Mouse (Mus musculus): ENCODE results near the gene Emc8.

Gene Emc8

DNA sequence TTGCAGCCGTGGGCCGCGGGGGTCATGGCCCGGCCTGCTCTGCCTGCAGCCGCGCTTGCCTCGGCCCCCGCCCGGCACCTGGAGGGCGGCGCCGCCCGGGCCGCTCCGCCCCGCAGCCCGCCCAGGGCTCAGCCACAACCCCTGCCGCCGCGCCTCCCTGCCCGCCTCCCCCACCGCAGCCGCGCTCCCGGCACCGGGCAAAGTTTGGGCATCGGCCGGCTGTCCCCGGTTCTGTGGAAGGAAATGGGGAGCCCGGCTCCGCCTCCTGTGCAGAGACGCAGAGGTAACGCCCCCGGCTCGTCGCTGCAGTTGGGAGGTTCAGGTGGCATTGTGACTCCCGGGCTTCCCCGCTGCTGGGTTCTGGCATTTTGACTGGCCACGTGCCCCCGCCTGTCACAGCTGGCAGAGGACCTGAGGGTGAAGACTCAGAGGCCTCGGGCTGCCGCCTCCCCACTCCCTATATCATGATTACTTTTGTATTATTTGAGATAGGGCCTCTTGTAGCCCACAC, 34.0 kb downstream of the Emc8 start:
- DNase-seq, result peak; percentile 76 to 93

DNA sequence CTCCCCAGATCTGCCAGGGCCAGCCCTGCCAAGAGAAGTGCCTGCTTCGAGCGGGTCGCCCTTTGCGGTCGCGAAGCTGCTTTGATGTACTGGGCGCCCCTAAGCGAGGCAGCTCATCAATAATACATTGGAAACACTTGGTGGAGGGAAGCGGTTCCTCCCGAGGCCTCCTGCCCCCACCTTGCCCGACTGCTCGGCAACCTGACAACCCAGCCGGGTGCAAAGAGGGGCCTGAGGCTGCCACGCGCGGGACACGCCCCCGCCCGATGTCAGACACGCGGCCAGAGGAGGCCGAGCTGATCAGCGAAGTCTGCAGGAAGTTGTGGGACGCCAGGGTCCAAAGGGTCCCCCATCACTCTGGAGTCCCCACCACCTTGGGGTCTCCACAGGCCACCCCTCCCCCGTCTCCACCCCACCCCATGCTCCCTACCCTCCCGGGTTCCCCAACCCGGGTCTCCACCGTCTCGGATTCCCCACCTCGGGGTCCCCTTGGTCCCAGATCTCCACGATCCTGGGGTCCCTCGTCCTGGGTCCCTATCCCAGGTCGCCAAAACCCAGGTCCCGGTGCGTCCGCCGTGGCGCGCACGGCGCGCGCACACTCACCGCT, 34.6 kb downstream of the Emc8 start:
- DNase-seq, result no peak

DNA sequence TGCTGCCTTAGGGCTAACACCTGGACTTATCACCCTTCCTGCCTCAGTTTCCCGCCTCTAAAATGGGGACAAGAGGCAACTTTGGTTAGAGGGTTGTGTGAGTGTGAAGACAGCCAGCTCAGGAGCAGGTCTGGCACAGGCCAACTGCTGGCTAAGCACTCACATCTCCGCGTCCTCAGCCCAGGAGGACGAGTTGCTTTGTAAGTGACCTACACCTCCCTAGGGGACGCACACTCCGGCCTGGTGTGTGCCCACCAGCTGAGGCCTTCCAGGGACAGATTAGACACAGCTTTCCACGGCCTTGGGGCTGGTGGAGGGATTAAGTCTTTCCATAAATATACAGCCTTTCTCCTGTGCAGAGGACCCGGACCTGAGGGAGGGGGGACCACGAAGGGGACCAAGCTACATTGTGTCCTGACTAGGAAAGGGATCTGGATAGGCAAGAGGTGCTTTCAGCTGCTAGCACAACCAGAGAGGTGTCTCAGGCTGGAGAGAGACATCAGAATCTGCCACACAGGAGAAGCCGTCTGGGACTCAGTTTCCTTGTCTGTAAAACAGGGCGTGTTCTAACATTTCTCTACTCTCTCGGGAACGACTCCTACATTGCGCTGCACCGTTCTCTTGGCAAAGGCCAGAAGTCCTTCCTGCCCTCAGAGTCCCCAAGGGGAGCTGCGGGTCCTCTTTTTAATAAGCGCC, 35.3 kb downstream of the Emc8 start:
- no peak for DNase-seq

DNA sequence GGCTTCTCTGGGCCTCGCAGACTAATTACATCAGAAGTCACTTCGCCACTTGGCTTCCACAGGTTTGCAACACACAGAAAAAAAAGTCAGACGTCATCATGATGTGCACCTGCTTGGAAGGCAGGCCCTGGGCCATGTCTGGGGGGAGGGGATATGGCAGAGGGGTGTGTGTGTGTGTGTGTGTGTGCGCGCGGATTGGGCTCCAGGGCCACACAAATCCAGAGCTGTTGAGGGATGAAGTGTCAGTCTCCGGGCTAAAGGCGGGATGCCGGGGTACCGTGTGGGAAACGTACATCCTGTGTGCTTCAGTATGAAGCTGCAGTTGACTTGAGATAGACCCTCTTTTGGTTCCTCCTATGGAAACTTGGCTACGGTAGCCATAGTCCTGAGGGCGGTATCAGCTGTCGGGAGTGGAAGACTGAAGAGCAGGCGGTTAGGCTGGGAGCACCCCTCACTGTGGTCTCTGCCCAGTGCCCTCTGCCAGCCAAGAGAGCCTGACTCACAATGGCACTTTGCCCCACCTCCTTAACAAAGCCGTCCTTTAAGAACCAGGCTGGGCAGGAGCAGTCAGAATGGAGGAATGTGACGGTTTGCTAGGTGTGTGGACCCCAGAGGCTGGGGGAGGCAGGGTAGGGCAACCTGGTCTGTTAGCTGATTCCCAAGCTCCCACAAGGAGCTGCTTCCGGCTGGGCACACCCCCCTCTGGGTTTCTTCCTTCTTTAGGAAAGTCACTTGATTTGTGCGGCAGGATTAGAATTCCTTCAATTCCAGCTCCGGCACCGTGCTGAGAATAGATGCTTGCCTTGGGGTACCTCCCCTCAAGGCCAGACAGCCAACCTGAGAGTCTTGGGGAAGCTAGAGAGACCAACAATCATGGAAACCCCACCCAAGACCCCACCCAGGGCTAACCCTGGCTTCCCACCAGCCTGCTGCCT, 36.7 kb downstream of the Emc8 start:
- no peak for DNase-seq

DNA sequence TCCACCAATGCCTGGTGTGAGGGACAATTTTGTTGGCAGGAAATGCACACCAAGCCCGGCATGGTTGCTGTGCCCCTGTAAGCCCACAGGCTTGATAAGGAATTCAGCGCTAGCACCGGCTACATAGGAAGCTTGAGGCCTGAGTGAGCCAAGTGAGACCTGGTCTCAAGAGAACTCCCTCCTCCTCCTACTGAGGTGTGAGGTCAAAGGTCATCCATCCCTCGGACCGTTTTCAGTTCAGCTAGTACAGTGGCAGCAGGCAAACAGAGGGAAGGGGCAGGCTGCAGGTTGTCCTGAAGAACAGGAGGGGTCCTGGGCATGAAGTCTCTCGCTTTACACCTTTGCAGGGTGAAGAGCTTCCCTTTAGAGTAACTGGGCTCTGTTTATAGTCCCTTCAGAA, 37.5 kb downstream of the Emc8 start:
- DNase-seq, result no peak

DNA sequence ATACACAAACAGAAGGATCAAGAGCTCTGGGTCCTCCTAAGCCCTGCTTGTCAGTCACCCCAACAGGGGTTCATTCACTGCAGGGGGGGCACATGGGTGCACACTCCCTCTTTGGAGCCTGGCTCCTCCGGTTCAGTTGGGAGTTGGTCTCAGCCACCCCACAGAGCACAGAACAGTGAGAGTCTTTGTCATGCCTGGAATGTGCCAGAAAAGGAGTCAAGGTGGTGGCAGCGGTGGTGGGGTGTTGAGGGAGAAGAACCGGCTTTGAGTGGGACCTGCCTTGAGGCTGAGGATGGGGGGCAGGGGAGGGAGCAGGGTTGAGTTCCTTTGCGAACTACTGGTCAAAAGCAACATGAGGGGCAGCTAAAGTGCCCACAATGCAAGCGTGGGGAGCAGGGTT, 38.3 kb downstream of the Emc8 start:
- no peak for DNase-seq

DNA sequence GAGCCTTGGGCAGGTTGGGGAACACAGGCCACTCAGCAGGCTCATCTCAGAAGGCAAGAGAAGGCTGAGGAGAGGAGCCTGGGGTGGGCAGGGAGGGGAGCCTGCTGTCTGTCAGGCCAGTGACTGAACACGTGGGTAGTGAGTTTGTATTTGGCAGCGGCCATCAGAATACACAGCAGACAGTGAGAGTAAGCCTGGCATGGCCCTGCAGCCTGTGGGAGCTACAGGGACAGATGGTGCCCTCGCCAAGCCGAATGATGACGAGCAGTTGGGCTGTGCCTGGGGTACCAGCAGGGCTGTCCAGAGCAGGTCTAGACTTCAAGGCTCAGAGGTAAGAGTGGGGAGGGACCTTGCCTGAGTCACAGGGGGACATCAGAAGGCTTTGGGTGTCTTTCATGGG, 41.1 kb downstream of the Emc8 start:
- DNase-seq, result no peak

DNA sequence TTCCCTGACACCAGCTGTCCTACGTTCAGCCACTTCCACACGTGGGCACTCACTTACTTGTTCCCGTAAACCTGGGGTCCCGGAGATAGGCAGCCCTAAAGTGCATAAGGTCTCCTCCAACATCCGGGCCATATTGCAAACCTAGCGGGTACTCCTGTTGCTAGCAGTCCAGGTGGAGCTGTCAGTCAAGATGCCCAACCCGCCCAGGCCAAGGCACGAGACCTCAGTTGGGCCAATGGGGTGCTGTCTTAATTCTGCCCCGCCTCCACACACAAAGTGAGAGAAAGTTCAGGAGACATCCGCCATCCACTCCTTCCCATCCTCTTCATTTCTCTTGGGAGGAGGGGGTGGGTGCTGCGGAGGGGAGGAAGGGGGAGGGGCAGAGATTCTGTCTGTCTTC, 41.9 kb downstream of the Emc8 start:
- DNase-seq, result no peak

DNA sequence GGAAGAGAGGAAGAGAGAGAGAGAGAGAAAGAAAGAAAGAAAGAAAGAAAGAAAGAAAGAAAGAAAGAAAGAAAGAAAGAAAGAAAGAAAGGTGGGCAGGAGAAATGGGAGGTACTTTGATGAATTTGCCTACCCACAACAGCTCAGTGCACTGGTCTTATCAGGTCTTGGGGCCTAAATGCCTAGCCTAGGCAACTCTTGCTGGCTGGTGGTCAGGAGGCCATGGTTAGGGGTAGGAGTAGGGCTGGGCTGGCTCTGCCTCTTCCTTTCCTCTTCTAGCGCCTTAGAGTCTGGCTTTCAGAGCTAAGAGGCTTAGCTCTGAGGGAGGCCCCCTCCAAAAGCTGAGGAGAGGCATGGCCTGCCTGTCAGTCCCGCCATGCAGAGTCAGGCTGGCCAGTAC, 44.8 kb downstream of the Emc8 start:
- no peak for DNase-seq

DNA sequence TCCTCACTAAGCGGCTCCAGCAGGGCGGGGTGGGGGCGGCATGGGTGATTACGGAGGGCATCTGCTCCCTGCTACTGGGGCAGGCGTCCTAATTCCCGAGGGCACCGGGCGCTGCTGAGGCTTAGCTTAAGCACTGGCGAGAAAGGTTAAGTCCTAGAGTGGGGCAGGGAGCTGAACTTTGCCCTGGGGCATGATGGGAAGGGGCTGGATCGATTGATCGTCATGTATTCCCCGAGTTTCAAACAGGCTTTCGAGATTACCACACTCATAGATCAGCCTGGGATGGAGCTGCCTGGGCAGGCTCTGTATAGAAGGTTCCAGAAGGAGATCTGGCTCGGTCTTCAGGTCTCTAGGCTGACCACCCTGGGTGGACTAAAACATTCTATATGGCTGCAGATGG, 46.2 kb downstream of the Emc8 start:
- no peak for DNase-seq

DNA sequence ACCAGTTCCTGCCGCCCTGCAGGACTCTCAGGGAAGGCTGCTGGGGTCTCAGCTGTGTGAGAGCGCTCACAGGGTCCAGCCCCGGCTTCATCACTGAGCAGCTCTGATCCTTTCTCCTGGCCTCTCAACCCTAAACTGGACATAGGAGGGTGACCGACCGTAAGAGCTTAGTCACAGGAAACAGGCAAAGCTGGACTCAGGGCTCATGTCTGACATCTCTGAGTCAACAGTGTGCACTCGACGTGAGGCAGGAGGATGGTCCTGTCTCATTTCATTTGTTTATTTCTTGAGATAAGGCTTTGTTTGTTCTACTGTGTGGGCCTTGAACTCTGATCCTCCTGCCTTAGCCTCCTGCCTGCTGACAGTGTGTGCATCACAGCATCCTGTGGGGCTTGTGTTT, 47.9 kb downstream of the Emc8 start:
- DNase-seq, result no peak

DNA sequence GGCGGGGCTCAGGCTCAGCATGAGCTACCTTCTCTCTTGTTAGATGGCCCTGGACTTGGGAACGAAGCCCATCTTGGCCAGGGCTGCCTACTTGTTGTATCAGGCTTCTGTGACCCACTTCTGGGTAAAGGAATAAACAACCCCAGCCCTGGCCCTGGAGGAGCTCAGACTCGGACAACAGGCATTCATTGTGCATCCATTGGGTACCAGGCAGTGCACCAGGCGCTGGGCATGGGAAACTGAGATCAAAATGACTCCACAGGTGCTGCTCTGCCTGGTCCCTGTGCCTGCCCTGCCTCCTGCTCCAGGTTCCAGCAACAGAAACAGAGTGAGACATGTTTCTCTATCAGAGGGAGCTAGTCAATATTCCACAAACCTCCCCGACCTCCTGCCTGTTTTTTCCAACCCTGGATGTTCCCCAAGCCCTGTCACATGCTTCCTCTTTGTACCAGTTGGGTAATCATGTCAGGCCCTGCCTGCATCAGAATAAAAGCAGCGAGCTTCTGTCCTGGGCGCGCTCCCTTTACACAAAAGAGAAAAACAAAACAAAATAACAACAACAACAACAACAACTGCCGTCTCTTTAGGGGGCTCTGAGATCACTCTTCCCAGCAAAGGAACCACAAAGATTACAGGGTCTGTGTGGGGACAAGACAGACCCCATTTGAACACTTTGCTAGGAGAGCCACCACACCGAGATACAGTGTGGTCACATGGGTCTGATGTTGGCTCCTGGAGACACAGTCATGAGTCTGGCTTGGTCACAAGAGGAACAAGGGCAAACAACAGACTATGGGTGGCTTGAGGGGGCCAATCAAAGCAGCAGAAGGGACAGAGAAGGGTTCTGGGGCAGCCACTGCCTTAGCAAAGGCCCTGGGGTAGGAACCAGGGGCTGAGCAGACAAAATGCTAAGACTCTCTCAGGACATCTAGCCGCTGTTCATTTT, 48.9 kb downstream of the Emc8 start:
- DNase-seq, result no peak

DNA sequence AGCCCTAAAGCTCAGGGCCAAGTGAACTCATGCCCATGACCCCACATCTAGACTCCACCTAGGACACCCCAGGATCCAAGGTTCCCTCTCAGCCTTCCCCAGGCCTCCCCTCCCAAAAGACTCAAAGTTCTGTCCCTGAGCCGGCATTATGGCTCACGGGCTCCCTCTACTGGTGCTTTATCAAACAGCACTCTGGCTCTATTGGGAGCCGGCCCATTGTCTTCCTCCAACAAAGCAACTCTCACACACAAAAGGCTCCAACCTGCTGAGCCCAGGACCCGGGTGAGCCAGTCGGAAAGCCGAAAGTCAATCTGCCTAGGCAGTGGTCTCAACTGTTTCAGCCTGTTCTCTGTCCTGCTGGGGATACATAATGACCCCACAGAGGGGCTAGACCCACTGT, 50.3 kb downstream of the Emc8 start:
- DNase-seq, result peak; percentile 67 to 75

DNA sequence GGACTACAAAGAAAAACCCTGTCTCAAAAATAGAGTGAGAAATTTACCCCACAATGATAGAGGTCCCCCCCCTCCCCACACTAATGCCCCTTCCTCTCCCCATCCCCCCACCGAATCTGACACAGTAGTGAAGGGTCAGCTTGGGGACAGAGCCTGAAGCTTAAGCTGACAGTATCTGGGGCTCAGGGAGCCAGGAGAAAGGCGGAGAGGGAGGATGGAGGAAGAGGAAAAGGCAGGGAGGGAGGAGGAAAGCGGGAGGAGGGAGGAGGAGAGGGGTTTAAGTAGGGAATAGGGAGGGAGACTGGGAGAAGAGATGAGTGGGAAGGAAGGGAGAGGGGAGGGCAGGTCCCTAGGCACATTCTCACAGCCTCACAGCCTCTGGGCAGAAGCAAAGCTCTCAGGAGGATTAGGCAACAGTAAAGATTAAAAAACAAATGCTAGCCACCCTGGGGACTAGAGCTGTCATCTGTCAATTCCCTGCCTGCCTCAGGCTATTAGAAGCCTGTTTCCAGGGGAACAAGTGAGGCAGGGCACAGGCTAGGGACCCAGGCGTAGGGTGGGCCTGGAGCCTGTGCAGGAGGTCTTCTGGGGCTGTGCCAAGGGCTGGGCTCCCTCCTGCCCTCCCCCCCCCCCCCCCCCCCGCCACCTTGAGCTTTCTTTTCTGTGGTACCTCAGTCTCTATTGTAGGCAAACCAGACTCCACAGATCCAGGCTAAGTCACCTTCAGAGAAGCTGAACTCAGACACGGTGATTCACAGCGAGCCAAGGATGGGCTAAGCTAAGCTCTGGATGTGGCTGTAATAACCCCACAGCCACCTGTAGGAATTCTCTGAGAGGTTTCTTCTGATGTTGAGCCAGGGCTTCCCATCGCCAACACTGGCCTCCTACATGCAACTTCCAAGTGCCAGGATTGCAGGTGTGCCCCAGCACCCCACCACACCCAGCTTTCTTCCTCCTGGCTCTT, 51.4 kb downstream of the Emc8 start:
- no peak for DNase-seq

DNA sequence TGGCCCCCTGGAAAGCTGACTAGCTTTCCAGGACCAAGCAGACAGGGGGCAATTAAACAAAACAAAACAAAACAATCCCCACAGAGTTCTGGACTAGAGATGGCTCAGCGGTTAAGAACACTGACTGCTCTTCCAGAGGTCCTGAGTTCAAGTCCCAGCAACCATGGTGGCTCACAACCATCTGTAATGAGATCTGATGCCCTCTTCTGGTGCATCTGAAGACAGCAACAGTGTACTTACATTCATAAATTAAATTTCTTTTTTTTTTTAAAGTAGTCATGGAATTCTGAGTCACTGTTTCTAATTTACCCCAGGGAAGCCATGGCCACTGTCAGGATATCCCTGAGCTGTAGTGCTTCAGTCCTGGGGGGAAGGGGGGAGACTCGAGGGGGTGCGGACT, 53.9 kb downstream of the Emc8 start:
- no peak for DNase-seq

DNA sequence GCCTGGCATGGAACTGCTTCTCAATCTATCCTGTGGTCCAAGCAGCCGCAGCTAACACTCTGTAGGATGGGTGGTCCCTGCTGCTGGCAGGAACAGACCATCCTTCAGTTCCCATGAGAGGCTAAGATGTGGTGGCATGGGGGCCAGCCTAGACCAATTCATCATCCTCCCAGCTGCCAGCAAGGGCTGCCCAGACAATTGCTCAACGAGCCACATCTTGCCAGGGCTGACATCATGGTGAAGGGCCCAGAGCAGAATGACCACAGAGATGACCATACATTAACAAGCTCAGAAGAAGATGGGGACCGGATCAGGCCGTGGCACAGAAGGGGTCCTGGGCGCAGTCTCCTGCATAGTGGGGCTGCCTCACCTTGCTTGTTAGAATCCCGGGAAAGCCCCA, 57.5 kb downstream of the Emc8 start:
- DNase-seq, result no peak

DNA sequence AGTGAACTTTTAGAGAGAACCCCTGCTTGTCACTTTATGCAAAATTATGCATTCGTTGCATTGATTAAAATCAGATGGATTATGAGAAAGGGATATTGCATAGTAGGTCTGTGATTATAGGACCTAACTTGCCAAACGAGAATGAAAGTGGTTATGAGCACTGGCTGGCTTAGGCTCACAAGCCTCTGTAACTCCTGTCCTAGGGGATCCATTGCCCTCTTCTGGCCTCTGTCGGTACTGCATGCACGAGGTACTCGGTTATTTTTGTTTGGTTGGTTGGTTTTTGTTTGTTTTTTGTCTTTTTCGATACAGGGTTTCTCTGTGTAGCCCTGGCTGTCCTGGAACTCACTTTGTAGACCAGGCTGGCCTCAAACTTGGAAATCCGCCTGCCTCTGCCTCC, 60.5 kb downstream of the Emc8 start:
- peak; percentile 79 to 91 for DNase-seq

DNA sequence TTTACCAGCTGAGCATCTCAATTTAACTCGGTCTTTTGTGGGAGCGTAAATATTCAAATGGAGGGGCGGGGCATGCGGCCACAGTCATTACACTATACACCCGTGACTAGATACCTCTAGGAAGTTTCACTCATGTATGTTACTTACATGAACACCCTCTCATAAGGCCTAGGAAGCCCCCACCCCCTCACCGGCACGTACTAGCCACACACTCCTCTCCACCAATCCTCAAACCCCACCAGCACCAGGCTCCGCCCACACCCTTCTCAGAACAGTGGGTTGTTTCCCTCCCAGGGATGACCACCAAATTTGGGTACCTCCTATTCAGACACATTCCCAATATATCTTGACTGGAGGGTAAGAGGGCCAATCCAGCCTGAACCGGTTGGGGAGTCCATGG, 60.9 kb downstream of the Emc8 start:
- DNase-seq, result no peak
